Mouse (Mus musculus) spleen, postnatal 36 days (tissue): ENCODE data around the gene Cdcp1.

Experiments used
- DNase-seq, 2 experiments: peaks; one replicate each; pipeline ENCODE4 v3.0.0; 2022; ENCODE audit warnings: low spot score in 2 of 2, mixed read lengths in 1 of 2

The Cdcp1 gene

GRCm38 (mm10) chr9:123215621-123216440, at the start of gene Cdcp1:
Gene Cdcp1 (minus strand): TSS chr9:123216038.
- DNase-seq, result no peak

DNA sequence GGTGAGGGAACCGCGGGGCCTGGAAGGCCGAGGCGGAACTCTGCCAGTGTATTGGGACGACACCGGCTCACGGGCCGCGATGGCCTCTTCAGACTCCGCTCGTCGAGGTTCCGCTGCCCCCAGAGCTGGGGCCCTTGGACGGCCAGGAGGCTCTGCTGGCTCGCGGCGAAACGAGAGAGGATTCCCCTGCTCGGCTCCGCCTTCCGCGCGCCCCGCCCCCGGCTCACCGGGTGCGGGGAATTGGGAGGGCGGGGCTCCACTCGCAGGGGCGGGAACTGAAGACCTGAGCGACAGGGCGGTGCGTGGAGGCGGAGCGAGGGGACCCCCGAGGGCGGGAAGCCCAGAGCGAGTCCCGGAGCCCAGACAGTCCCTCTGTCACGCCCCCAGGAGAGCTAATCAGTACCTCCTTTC, 44.8 kb upstream of the Cdcp1 start, which contains the start of gene Tmem158:
TSS of gene Tmem158 (minus strand) at position 154 of the 411 bp plus-strand sequence.
- DNase-seq, result peak; percentile 66 to 68

DNA sequence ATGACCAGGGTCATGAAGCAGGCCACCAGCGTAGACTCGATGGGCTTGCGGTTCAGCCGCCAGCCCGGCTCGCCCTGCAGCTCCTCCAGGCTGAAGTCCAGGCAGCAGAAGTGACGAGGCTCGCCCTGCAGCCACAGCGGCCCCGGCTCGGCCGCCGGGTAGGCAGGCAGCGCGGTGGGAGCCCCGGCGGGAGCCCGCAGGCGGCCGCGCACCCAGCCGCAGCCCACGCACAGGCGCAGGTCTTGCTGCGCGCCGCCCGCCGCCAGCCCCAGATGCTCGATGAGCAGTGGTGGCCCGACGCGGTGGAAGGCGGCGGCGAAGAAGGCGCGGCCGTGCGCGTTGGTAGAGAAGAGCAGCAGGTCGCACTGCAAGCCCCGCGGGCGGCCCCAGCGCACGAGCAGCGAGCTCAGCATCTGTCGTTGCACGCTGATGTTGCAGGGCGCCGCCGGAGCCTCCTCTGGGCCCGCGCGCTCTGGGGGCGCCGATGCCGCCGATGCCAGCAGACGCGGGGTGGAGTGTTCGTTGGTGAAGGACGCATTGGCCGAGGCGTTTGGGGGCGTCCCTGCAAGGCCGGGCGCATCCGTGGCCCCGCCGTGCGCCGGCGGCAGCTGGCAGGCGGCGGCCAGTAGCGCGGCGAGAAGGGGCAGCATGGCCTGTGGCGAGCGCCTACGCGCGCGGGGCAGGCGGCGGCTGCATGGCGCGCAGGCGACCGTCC, 44.2 kb upstream of the Cdcp1 start:
- DNase-seq, result peak in 1 of 2 experiments; percentile 3

GRCm38 (mm10) chr9:123259461-123259895, 43.6 kb upstream of the Cdcp1 start:
- peak; percentile 30 to 36 for DNase-seq

DNA sequence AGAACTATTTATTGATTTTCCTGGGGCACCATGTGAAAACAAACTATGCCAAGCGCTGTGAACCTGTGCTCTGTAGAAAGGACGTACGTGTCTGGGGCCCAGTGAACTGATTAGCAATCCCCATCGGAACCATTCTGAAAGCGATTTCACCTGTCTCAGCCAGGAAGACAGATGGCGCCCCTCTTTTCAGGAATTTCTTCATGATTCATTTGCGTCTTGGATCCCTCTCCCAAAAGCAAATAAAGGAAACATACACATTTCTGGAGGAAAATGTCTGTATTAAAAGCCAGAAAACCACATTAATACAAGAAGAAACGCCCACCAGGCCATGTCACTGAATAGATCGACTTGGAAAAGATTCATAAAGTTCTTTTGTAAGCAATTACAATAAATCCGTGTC, 43.0 kb upstream of the Cdcp1 start:
- no peak for DNase-seq

GRCm38 (mm10) chr9:123255736-123256135, 39.9 kb upstream of the Cdcp1 start:
- DNase-seq, result no peak

DNA sequence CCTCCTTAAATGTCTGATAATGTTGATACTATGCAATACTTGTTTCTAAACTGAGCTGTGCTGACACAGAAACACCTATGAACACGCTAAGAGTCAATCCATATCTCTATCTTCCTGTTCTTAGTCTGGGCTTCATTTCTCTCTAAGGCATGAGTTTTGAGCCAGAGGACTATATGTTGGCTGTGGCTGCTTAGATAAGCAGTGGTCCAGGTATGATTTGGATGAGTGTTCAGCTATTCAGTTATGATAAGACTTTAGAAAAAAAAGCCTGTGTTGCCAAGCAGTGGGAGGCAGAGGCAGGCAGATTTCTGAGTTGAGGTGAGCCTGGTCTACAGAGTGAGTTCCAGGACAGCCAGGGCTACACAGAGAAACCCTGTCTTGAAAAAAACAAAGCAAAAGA, 32.2 kb upstream of the Cdcp1 start:
- DNase-seq, result no peak

DNA sequence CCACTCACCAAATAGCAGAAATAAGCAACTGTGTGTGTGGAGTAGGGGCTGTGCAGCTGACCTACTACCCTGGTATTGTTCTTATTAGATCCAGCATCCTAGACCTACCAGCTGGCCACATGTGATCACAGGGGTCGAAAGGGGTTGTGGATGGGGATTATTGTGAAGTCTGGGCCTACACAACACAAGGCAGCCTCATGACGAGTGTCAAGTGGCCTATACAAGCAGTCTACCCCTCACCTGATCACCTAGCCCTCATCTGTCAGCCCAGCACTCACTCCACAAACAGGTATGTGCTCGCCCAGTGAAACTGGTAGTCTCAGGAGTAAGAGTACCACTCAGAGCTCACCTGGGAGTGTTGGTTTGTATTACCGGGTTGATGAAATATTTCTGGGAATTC, 29.3 kb upstream of the Cdcp1 start:
- DNase-seq, result no peak

DNA sequence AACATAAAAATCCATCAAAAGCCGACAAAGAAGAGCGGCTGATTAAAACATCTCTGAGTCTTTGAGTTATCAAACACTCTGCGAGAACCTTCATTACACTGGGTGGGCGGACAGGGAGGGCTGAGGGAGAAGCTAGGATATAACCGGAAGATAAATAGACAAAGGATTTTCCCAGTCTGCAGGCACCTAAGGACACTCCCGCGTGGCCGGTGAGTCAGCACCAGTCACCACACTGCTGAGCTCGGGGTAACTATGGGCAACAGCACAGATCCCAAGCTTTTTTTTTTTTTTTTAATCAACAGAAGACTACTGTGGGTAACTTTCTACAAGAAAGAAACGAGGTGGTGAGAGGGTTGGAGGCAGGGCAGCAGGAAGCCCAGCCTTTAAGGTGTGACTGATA, 28.1 kb upstream of the Cdcp1 start:
- no peak for DNase-seq

DNA sequence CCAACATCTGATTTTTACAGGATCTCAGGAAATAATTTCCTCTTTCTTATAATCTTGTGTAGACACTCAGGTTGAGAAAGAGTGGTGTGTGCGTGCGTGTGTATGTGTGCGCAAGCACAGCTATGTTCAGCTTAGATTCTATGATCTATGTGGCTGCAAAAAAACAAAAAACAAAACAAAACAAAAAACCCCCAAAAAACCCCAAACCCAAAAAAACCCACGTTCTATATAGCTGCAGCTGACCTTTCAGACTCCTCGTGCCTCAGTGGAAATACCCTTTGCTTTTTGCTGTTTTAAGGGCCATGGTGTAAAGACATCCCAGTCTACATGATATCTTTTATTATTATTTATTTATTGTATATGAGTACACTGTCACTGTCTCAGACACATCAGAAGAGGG, 25.4 kb upstream of the Cdcp1 start:
- no peak for DNase-seq

GRCm38 (mm10) chr9:123240751-123241150, 24.9 kb upstream of the Cdcp1 start:
- no peak for DNase-seq

DNA sequence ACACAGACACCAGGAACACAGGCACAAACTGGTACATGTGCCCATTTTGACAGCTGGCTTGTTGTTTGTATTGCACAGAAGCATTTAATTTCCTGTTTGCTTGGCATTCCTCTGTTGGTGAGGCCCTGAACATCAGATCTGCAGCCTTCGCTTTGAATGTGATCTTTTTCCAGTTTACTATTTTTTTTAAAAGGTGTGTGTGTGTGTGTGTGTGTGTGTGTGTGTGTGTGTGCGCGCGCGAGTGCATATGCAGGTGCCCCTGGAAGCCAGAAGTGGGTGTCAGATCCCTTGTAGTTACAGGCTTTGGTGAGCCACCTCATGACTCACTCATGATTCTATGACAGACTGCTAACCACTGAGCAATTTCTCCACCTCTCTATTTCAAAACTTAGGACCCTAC, 24.4 kb upstream of the Cdcp1 start:
- DNase-seq, result no peak

GRCm38 (mm10) chr9:123239651-123240050, 23.8 kb upstream of the Cdcp1 start:
- no peak for DNase-seq

DNA sequence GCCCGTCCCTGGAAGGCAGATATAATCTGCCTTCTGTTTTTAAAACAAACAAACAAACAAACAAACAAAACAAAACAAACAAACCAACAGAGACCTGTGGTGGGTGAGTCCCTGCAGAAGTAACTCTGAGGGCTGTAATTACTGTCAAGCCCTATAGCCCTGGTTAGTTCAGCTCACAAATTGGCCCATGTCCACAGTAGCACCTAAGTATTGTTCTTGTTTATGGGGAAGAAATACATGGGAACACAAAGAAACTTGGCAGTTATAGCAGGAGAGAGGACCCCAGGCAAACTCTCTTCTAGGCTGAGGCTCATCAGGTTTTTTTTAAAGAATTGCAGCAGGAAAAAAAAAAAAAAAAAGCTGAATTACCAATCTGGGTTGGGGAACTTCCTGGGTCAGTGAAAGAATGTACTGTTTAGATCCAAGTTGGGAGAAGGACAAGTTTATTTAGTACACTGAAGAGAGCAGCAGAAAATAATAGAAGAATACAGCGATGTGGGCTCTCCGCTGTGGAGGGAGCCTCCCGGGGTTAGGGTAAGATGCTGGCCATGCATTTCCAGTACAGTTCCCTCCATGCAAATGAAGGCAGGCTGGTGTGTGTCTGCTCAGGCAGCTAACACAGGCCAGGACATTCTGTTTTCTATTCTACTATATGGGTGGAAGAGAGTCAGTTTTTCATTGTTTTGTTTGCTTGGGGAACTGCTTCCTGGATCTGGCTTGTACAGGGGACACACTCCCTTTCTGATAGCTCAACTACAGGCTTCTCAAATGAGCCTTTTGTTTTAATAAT, 22.6 kb upstream of the Cdcp1 start:
- DNase-seq, result no peak

DNA sequence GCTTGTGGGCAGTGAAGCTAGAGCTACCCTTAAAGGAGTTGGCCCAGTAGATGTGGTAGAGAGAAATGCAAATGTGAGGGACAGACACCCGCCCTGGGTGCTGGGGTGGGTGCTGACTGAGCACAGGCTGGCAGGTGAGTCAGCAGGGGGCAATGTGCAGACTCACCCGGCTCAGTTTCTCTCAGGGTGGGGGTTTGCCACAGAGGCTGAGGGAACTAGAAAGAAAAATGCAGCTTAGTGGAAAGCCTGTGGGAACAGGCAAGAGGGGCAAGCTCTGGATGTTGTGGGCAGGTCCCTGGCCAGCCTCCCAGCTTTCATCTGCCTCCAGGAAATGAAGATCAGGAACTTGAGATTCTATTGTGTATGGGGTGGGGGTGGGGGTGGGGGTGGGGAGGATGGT, 21.9 kb upstream of the Cdcp1 start:
- DNase-seq, result no peak

GRCm38 (mm10) chr9:123235621-123236020, 19.8 kb upstream of the Cdcp1 start:
- no peak for DNase-seq

- DNase-seq, result no peak
Measured at GRCm38 (mm10) chr9:123229826-123230225, 14.0 kb upstream of the Cdcp1 start.

- DNase-seq, result no peak
Measured at GRCm38 (mm10) chr9:123228671-123229070, 12.8 kb upstream of the Cdcp1 start.

DNA sequence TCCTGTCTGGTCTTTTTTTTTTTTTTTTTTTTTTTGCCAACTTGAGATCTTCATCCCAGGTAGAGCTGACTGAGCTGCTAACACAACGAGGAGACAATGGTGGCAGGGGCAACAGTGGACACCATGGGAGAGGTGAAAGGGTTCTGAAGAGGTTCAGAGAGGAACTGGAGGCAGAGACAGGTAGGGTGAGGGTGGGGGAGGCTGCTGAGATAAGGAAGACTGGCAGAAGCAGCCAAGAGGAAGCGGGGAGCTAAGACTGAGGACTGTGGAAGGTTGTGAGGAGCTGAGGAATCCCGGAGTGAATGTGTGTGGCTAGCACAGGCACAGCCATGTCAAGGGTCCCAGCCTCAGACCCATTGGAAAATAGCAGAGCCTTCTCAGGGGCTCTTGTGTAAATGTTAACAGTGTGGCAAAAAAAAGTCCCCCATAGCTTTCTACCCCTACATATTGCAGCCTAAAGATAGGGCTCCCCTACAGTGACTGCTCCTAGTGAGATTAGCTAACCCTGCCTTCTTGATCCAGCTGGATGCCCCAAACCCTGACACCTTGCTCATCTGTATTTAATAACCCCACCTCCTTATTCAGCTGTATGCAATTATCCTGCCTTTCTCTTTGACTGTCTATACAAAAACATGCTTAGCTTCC, 11.4 kb upstream of the Cdcp1 start:
- DNase-seq, result no peak

DNA sequence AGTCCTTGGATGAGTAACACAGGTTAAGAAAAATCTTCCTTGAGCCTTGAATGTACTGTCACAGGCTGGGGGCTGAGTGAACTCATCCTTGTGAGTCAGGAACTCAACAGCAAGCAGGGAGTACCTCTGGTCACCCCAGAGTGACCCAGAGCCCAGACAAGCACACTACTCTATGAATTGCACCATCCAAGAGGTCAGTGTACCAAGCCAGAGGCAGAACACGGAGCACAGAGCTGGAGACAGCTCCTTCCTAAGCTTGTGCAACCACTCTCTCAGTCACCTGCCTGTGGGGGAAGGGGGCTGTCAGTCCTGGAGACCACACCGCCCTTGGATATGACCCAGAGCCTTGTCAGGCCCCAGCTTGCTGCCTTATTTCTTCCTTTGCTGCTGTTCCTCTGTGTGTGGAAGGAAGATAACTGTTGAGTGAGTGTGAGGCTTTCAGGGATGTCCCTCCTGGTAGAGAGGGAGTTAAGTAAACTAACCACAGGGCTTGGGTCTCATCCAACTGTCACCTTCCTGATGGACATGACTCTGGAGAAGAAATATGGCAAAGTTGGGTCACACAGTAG, 9.1 kb upstream of the Cdcp1 start:
- DNase-seq, result no peak

GRCm38 (mm10) chr9:123219826-123220225, 4.0 kb upstream of the Cdcp1 start:
- no peak for DNase-seq
